Mouse (Mus musculus): ENCODE results near the gene Slc1a2.

Gene Slc1a2

GRCm38 (mm10) chr2:102764602-102765374, 106.3 kb downstream of the Slc1a2 start:
- DNase-seq: no peak

- no peak for DNase-seq
Measured at GRCm38 (mm10) chr2:102768267-102768666, 109.8 kb downstream of the Slc1a2 start.

- no peak for DNase-seq
Measured at GRCm38 (mm10) chr2:102771304-102771703, 112.8 kb downstream of the Slc1a2 start.

DNA sequence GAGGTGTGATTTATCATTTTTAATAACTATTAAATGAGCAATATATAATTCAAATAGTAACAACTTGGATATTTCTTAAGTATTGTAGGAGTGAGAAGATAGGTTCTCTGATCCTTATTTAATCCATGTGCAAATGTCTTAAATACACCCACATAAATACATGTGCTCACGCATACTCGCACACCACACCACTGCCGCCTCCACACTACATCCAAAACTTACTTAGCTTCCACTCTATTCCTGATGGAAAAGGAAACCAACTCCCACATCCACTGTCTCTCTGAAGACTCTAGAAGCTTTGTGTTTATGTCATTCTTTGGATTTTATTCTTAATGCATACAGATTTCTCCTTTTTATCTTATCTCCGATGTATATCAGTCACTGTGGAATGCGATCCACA, 113.8 kb downstream of the Slc1a2 start:
- no peak for DNase-seq

GRCm38 (mm10) chr2:102774700-102775099, 116.2 kb downstream of the Slc1a2 start:
- DNase-seq: no peak

- no peak for DNase-seq
Measured at GRCm38 (mm10) chr2:102775561-102775960, 117.1 kb downstream of the Slc1a2 start.

- no peak for DNase-seq
Measured at GRCm38 (mm10) chr2:102778208-102778607, 119.7 kb downstream of the Slc1a2 start.

- no peak for DNase-seq
Measured at GRCm38 (mm10) chr2:102782751-102783150, 124.3 kb downstream of the Slc1a2 start.

GRCm38 (mm10) chr2:102785696-102786095, 127.2 kb downstream of the Slc1a2 start:
- DNase-seq: no peak

GRCm38 (mm10) chr2:102791641-102792040, 133.2 kb downstream of the Slc1a2 start:
- no peak for DNase-seq

DNA sequence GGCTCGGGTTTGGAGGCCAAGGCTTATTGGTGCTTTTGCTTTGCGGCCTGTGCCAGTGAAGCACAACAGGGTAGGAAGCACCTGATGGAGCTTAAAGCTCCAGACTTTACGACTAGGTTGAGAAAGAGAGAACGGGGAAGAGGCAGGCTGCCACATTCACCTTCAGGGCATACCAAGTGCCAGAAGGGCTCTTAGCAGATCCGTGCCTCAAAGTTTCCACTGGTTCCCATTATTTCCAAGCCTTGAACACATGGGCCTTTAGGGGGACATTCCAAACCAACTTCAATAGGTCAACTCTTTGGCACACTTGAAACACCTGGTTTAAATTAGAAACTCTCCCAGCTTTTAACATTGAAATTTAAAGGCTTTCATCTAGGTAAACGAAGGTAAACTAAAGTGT, 134.3 kb downstream of the Slc1a2 start:
- DNase-seq: no peak

- DNase-seq: no peak
Measured at GRCm38 (mm10) chr2:102795034-102795433, 136.6 kb downstream of the Slc1a2 start.

DNA sequence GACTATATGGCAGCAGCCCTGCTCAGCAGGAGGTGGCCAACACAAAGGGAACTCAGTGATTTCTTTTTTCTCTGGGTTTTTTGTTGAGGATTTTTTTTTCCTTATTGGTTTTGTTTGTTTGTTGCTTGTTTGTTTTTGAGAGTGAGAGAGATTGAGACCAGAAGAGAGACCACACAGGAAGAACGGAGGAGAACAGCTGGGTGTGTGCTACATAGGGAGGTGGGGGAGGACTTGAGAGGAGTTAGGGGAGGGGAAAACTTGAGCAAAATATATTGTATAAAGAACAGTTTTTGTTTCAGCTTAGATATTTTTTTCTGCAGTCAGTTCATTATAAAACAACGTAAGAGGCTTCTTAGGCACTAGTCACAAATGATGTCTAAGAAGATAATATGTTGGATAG, 139.7 kb downstream of the Slc1a2 start:
- no peak for DNase-seq

DNA sequence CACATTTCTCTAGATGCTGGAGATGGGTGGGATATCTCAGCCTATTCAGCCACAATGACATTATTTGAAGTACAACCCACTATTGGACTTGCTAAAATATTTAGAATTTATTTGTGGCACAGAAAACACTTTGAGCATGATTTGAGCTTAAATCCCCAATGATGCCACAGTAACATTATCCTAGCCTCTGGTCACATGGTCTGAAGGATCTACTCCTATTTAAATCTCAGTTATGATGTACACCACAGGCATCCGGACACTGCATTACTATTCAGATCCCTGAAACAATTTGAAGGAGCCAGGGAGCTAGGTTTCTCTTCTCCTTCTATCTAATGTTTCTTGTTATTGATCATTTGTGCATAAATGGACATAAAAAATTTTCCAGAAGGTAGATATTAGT, 143.4 kb downstream of the Slc1a2 start:
- no peak for DNase-seq

DNA sequence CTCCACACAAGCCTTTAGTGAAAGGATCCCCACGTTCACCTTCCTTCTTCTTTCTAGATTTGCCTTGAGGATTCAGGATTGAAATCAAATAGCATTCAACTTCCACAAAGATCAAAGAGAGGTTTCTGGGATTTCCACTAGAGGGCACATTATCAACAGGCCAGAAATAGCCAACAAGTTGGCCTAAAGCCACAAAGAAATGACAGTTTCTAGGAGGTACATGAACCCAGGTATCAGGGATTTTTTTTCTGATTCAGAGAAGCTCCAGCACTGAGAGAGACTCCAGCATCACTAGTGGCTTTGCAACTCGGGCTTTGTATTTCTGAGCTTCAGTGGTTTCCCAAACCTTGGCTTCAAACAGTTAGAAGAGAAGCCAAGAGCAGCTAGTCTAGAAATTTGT, 145.7 kb downstream of the Slc1a2 start:
- DNase-seq: no peak

GRCm38 (mm10) chr2:102805283-102805682, 146.8 kb downstream of the Slc1a2 start:
- DNase-seq: no peak

- DNase-seq: no peak
Measured at GRCm38 (mm10) chr2:102805761-102806496, 147.5 kb downstream of the Slc1a2 start.

DNA sequence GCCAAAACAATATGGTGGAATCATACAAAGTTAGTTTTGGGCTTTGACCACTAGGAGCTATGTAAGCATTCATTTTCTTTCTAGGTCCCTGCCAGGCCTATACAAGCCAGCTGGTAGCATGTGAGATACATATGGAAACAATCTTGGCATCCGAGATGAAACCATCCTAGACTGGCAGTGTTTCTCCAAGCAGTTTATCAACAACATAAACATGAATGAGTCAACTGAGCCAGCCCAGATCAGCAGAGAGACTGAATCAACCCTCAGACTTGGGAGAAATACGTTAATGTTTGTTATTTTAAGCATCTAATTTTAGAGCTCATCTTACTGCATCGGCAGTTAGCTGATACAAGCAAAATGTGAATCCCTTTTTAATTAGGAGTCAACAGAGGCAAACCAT, 149.2 kb downstream of the Slc1a2 start:
- no peak for DNase-seq

- DNase-seq: no peak
Measured at GRCm38 (mm10) chr2:102809436-102809835, 151.0 kb downstream of the Slc1a2 start.

DNA sequence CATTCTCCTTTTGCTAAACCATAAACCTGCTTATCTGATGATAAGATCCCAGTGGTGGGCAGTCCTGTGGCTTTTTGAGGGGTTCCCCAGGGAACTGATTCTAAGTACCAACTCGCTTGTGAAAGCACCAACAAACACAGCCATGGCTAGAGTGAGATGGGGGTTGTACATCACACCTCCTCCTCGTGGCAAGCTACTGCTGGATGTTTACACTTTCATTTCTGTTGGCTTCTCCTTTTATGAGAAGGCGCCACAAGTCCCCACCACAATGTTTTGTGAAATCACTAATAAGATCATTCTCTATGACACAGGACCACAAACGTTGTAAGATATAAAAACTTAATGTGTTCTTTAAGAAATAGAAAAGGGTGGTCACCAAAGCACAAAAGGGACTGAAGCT, 154.3 kb downstream of the Slc1a2 start:
- DNase-seq: no peak

DNA sequence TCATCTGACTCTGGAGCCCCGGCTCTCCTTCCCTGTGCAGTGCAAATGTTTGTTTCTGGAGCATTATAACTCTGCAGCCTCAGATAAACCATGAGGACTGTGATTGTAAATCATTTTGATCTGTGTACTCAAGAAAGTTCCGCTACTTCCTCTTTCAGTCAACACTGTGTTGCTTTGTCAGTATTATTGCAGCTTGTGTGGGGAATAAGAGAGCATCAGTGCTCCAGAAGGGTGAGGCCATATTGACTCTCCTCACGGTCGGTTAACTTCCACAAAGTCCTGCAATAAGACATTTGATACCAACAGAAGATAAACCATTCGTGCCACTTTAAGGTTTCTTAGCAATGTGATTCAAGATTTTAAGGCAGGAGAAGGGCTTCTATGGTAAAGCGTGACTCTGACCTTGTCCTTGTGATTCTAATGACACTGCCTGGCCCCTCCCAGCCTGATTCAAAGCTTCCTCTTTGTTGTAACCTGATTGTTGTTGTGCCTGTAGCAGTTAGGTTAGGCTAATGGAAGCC, 156.9 kb downstream of the Slc1a2 start:
- no peak for DNase-seq

DNA sequence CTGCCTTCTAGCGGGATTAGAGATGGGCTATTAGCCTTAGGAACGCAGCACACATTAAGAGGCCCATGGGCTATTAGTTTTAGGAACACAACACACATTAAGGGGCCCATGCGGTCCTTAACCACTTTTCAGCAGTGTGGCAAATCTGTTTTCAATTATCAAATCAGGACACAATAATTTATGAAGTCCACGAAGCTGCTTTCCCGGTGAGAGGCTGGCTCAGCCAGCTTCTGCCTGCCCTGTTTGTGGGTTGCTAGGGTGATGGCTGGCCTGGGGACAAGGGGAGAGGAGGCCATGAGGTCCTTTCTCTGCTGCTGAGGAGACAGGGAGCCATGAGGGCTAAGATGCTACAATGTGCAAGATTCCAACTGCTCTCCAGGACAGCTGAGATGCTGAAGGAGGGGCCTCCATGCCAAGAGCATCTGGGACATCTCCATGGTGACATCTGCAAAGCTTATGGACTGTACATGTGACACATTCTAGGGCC, 161.8 kb downstream of the Slc1a2 start:
- no peak for DNase-seq

DNA sequence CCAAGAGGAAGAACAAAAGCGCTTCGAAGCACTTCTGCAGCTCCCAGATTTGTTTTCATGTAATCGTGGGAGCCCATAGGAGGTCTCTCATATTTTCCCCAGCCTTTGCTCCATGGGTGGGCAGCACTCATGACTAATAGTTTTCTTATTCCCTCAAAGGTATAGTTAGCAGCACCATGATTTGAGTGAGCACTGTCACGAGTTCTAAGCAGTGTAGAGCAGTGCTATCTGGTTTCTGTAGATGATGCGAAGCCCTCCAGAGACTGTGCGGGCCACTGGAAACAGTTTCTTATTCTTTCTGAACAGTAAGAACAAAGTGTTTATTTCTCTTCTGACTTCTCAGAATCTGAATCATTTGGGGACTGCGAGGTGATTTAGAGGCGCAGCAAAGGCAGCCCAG, 162.3 kb downstream of the Slc1a2 start:
- DNase-seq: no peak

GRCm38 (mm10) chr2:102822036-102822435, 163.6 kb downstream of the Slc1a2 start:
- DNase-seq: no peak
